Mouse (Mus musculus): ENCODE measurements around the gene Sorcs3.

The Sorcs3 gene

DNA sequence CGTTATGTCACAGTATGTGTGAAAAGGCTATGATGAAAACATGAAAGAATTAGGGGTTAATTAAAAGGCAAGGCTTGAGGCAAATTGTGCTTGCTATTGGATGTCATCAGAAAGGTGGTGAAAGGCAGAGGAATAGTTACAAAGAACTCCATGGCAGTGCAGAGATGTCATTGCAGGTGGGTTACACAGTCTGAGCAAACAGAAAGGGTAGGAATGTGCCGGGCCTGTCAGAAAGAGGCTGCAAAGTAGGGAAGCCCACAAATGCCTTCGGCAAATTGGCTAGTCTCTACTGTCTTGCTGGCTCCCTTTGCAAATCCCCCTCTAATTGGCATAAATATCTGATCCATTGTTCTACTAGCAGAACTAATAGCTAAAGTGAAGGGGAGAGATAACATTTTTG lies 521.2 kb downstream of the Sorcs3 start:
- no peak for DNase-seq

GRCm38 (mm10) chr19:48727601-48728000 lies 521.8 kb downstream of the Sorcs3 start:
- no peak for DNase-seq

DNA sequence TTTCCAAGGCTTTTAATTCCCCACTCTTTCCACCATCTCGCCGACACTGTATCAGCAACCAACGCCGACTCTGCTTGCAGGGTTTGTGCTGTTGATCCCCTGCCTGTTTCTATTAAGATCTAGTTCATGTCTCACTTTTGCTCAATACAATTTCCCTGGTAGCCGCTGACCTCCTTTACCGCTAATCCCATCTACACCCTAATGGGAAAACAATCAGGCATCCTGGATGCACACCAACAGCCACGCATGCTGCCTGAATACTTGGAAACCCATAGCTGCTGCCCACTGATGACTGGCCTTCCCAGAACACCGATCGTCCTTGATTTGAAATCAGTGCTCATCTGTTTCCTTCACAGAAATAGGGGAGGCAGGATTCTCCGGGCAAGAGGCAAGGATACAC lies 525.9 kb downstream of the Sorcs3 start:
- peak; percentile 53 to 56 for DNase-seq

DNA sequence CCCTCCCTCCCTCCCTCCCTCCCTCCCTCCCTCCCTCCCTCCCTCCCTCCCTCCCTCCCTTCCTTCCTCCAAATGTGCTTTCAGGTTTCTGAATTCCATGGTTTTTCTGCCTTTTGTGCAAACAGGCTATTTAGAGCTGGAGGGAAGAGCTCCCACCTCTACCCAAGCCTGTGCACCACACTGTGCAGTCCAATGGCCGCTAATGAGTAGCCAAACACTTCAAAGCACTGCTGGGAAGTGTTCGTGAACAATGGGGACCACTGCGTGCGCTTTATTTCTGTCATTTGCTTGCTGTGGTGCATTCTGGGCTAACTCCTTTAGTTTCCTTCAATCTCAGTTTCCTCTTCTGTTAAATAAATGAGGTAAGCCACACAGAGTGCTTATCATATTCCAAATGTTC lies 528.5 kb downstream of the Sorcs3 start:
- DNase-seq: no peak

GRCm38 (mm10) chr19:48737554-48737953 lies 531.7 kb downstream of the Sorcs3 start:
- DNase-seq: no peak

- DNase-seq: no peak
These were observed 549.3 kb downstream of the Sorcs3 start for GRCm38 (mm10) chr19:48755156-48755555.

DNA sequence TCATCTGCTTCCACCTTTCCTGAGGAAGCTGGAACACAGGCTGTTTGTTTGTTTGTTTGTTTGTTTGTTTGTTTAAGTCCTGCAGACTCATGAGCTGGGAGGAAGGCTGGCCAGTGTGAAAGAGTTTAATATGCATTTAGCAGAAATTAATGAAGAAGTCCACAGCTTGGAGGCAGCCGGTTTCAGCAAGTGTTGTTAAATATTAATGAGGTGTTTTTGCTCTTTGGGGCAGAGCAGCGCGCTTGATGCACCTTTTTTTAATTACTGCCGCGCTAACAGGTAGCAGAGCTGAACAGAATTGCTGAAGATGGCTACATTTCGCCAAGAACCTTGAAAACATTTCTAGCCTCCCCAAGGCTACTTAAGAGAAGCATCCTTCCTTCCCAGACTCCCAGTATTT lies 551.0 kb downstream of the Sorcs3 start:
- DNase-seq: no peak

- DNase-seq: no peak
These were observed 560.7 kb downstream of the Sorcs3 start for GRCm38 (mm10) chr19:48766524-48766923.

- no peak for DNase-seq
These were observed 565.7 kb downstream of the Sorcs3 start for GRCm38 (mm10) chr19:48771565-48771964.

DNA sequence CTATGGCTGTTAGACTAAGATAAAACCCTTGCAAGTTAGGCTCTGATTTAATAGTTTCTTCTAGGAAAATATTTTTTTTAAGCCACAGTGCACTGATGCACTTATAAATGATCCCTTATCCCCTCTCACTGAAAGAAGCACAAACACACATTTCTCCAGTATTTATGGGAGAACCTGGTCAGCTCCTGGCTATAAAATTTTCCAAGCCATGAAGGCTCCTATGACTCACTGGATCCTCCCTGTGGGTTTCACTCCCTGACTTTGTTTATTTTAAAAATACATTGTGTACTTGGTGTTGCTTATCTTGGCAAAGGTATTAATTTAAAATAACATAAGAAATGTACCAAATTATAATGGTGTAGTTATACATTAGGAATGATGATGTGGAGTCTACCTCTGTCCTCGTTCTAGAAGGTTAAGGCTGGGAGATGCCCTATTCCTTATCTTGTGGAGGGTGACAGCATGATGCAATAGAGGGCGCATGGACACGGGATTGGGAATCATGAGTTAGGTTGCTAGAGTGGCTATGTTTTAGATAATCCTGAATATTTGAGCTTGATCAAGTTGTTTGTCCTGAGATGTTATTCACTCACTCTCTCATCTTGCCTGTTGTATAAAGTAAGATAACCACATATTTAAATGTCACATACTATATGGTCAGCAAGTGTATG lies 573.4 kb downstream of the Sorcs3 start:
- DNase-seq: no peak

- no peak for DNase-seq
These were observed 575.0 kb downstream of the Sorcs3 start for GRCm38 (mm10) chr19:48780813-48781212.

DNA sequence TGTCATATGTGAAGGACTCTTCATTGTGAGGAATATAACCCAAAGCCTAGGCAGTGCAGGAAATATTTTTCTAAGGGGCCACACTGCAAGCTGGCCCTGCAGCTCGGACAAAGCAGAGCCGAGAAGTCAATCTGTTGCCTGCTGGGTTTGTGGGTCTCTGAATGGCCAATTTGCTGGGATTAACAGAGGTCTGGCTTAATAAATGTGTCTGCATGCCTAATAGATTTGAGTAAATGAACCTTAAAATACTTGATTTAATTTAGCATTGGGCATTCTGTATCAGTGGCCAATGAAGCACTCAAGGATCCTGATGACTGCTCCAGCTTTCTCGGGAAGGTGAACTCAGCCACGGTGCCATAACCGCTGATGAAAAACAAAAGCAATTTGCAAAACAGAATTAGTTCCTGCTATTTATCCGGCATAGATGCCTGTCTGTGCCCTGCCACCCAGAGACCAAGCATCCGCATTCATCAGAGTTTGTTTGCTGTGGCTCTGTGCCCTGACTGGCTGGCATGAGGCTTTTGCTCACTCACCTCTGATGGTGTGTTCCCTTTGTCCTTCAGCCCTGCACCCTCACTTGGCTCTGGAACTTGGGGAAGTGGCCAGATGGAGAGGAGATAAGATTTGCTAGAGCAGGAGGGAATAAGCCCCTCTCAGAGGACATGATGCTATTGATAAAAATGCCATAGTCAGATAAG lies 576.3 kb downstream of the Sorcs3 start:
- peak; percentile 47 to 50 for DNase-seq

DNA sequence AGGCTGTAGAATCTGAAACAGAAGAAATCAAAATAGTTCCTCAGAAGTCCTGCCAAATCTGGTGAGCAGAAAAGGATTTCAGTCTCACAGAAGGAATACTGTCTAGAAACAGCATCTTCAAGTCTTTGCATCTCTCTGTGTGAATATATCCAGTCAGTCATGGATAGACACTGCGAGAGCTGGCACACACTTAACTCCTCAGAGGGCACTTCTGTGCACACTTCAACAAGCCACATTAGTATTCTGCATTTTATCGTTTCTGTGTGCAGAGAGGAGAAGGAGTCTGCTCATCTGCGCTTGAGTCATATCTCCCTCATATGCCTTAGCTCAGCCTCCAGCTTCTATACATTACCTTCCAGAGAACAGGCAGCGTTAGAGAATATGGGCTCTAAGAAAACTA lies 581.4 kb downstream of the Sorcs3 start:
- no peak for DNase-seq

GRCm38 (mm10) chr19:48804546-48804945 lies 598.7 kb downstream of the Sorcs3 start:
- DNase-seq: peak; percentile 14 to 21

DNA sequence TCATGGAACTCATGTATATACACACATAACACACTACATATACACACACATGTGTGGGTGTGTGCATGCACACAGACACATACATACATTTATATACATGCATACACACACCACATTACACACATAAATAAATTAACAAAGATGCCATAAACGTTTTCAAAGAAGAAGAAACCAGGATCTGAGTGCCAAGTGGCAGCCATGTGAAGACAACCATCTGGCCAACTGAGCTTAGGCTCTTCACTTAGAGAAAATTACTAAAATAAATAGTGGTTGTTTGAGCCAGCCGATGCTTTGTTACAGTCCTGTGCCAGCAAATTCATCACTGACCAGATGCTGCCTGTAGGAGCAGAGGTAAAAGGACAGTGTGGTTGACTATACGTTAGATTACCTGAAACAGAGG lies 605.7 kb downstream of the Sorcs3 start:
- DNase-seq: no peak

- DNase-seq: no peak
These were observed 608.0 kb downstream of the Sorcs3 start for GRCm38 (mm10) chr19:48813823-48814222.

GRCm38 (mm10) chr19:48815064-48815463 lies 609.2 kb downstream of the Sorcs3 start:
- no peak for DNase-seq

DNA sequence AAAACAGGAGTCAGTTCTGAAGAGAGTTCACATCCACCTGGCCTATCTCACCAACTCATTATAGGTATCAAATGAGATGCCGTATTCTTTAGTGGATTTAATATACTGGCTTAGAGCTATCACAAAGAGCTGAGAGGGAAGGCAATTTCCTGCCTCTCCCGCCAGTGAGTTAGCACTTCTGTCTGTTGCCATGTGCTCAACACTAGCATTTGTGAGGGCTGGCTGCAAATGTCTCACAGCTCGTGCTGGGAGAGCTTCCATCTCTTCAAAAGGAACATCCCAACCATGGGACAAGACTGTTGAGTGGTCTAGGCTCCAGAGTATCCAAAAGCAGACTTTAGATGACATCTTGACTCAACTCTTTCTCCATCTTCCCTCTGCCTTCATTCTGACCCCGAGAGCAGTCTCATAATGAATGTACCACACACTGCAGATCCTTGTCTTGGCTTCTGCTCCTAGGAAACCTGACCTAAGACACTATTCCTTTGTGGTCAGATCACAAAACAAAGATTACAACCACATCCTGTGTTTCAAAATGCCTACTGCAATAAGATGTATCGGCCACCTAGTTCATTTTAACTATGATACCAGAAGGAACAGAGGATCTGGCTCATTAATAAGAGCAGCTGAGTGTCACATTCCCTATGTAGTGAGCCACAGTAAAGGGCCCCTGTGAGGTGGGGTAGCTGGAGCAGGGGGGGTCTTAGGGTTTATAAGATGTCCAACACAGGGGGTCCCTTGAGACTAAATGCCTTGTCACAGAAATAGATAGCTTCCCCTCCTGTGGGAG lies 614.9 kb downstream of the Sorcs3 start:
- DNase-seq: no peak

DNA sequence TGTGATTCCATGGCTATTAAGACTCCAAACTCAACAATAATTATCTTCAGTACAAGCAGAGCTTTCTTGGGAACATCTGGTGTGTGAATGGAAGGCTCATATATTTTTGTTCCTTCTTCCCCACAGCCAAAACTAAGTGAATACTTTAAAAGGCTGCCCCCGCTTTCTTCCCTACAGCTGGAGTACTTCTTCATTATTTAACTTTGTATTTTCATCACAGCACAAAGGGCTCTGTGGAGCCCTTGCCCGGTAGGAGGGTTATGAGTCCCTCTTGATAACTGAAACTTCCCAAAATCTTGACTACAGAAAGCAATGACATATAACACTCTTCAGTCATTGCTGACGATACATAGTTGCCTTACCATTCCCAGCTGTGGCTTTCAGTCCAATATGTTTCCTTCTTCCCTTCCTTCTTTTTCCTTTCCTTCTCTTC lies 615.5 kb downstream of the Sorcs3 start:
- DNase-seq: no peak

- DNase-seq: no peak
These were observed 628.5 kb downstream of the Sorcs3 start for GRCm38 (mm10) chr19:48834342-48834741.

DNA sequence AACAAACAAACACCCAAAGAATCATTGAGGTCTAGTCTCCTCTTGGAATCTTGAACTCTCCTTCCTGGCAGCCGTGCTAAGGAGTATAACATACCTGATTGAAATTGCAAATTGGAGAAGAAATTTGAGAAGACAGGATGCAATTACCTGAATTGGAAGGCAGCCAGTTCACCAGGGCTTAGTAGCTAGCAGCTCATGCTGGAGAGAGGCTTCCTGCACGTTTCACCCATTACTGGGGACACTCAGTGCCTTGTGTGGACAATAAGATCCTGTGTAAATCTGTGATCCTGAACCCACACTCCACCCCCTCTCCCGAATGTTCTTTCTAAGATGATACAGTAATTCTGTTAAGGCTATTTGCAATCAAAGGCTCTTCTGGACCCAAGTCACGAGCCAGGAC lies 633.6 kb downstream of the Sorcs3 start:
- peak in 1 of 2 experiments; percentile 7 for DNase-seq

DNA sequence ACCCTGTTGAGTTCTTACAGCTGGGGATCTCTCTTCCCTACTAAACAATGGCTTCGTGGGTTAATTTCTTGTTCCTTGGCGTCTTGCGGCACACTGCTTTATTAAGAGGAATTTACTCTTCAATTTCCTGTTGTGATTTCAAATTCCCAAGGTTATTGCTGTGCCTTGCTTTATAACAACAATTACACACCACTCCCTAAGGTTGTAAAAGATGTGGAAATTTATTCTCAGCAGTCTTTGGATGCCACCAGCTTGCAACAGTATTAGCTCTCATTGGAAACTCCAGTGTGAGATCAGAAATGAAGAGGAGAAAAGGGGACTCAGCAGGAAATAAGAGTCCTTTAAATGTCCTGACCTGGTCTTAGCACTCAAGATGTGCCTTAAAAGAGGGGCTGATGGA lies 641.9 kb downstream of the Sorcs3 start:
- DNase-seq: no peak

- no peak for DNase-seq
These were observed 644.6 kb downstream of the Sorcs3 start for GRCm38 (mm10) chr19:48850466-48850865.
